Mouse (Mus musculus) E14TG2a.4 (cell line): Measurements from ENCODE around the gene Olfr1395.

Source experiments
- CTCF ChIP-seq: conservative IDR thresholded peaks from 2 replicates; pipeline ENCODE4 v1.5.1; 2014; ENCODE audit warnings: low read length
- NANOG ChIP-seq: IDR thresholded peaks from 2 replicates; pipeline ENCODE4 v1.6.1; 2014; ENCODE audit warnings: borderline replicate concordance, low read length, mixed read lengths
- POU5F1 ChIP-seq: IDR thresholded peaks from 2 replicates; pipeline ENCODE4 v1.6.1; 2014; ENCODE audit warnings: low read length, borderline replicate concordance

- no peak for TF ChIP-seq CTCF
- TF ChIP-seq NANOG: no peak
- no peak for TF ChIP-seq POU5F1
These were observed 49.0 kb downstream of the Olfr1395 start for GRCm38 (mm10) chr11:49191083-49191482.
